Mouse (Mus musculus): ENCODE measurements at regions not wholly inside any gene's neighbourhood (a gene's known extent, or its start where the extent isn't known, plus 50 kb on each side); places are given as distances from the start of the nearest gene placed in this dataset.

GRCm38 (mm10) chr10:39254561-39254960 lies 91.0 kb upstream of the Ccn6 start:
- DNase-seq (ENCODE audit: low read depth in 2 of 2, low spot score in 2 of 2): no peak

DNA sequence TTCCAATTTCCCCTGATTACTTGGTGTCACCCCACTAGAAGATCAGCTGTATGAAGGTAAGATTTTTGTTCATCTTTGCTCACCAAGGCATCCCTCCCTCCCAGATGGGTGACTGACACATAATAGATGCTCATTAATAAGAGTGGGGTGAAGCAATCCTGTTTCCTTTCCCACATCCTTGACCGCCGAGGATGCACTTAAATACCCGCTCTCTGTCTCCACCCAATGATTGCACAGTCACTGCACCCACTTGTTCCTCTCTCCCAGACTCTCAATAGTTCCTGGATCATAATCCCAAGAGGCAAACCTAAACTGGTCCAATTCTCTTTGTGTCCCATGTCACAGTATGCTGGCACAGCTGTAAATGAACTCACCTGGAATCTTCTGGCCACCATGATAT lies 86.4 kb upstream of the Ccn6 start:
- DNase-seq (ENCODE audit: low read depth in 2 of 2, low spot score in 2 of 2): no peak

DNA sequence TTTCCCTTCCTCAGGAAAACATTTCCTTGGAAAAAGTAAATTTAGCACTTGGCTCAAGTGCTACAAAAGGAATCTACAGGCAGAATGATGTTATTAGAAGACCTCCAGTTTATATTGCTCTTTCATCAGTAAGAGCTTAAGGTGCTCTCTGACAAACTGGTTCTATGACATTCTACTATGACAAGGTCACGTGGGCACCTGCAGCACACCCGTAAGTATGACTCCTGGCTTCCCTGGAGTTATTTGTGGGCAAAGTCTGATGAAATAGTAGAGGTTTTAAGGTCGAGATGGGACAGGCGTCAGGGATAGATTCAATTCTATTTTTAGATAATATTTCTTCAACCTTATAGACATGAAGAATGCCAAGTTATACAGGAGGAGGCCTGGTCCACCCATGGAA lies 84.9 kb upstream of the Ccn6 start:
- no peak for DNase-seq (ENCODE audit: low read depth in 2 of 2, low spot score in 2 of 2)

- DNase-seq (ENCODE audit: low read depth in 2 of 2, low spot score in 2 of 2): no peak
Observed at GRCm38 (mm10) chr10:39246984-39247383, 83.4 kb upstream of the Ccn6 start.

GRCm38 (mm10) chr10:39245141-39245540 lies 81.5 kb upstream of the Ccn6 start:
- DNase-seq (ENCODE audit: low read depth in 2 of 2, low spot score in 2 of 2): no peak

GRCm38 (mm10) chr10:39244061-39244460 lies 80.5 kb upstream of the Ccn6 start:
- DNase-seq (ENCODE audit: low read depth in 2 of 2, low spot score in 2 of 2): no peak

DNA sequence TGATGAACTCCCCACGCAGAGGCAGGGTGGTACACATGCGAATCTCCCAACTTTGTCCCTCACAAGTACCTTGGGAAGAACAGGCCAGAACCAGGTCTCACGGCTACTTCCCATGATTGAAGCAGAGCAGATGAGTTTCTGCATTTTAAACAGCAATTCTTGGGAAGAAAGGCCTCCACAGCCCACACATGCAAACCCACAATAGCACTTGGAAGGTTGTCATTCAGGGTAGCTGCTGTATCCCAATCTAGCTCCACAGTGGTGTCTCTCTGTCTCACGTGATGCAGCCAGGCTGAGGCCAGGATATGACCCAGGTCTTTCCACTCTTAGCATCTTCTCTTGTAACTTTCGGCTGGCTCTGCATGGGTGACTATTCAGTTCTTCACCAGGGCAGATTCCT lies 78.8 kb upstream of the Ccn6 start:
- DNase-seq (ENCODE audit: low read depth in 2 of 2, low spot score in 2 of 2): no peak

GRCm38 (mm10) chr10:39241922-39242321 lies 78.3 kb upstream of the Ccn6 start:
- peak; percentile 9 to 19 for DNase-seq (ENCODE audit: low read depth in 2 of 2, low spot score in 2 of 2)

GRCm38 (mm10) chr10:39241486-39241885 lies 77.9 kb upstream of the Ccn6 start:
- no peak for DNase-seq (ENCODE audit: low read depth in 2 of 2, low spot score in 2 of 2)

GRCm38 (mm10) chr10:39240966-39241365 lies 77.4 kb upstream of the Ccn6 start:
- DNase-seq (ENCODE audit: low read depth in 2 of 2, low spot score in 2 of 2): no peak

- DNase-seq (ENCODE audit: low read depth in 2 of 2, low spot score in 2 of 2): no peak
Observed at GRCm38 (mm10) chr10:39240178-39240791, 76.7 kb upstream of the Ccn6 start.

- DNase-seq (ENCODE audit: low read depth in 2 of 2, low spot score in 2 of 2): peak; percentile 68 to 73
Observed at GRCm38 (mm10) chr10:39239498-39240177, 76.0 kb upstream of the Ccn6 start.

DNA sequence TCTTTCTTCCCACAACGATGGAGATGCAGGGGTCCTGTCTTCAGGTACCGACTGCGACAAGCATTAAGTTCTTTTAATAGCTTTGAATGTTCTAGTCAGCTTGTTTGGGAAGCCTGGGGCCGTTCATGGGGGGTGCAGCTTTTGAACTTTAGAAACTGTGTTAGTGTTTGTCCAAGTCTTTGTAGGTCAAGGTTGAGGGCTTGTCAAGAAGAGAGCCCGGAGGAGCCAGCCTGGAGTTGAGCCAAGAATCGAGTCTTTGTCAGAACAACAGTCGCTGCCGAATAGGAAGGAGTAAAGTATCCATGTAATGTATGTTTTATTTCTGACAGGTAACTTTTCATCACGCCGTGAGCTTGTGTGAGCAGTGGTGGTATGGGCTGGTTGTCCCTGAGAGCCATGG lies 75.0 kb upstream of the Ccn6 start:
- DNase-seq (ENCODE audit: low read depth in 2 of 2, low spot score in 2 of 2): no peak

DNA sequence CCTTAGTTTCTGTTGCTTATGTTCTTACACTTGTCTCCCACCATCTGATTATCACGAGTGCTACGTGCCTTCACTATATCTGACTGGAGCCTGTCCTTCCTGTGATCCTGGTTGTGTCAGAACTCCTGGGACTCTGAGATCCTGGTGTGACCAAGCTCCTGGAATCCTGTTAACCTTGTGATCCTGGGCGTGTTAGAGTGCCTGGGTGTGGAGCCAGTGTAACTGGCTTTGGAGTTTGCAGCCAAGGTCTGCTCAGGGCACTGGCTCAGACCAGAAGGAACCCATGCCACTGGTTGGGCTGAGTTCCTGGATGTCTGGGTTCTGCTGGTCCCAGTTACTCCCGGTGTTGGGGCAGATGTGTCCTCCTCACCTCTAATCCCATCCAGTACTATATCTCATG lies 74.0 kb upstream of the Ccn6 start:
- no peak for DNase-seq (ENCODE audit: low read depth in 2 of 2, low spot score in 2 of 2)

DNA sequence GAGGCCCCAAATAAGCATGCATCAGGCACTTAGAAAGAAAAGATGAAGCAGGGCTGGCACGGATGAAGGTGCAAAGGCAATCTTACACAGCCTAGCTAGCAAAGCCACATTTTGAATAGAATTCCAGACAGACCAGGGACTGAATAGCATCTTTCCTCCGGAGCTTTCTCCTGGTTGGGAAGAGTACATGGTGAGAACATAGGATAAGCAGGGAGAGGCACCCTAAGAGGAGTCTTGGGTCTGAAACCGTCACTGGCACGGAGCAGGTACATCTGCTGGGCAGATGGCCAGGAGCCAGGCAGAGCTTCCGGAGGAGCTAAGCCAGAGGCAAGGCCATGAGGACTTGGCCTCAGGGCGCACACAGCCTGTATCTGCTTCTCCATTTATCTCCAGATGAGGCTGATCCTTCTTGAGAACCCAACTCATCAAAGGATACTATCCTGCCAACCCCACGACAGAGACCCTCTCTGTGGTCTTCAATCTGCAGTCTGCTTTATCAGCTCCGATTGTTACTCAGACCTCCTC lies 70.4 kb upstream of the Ccn6 start:
- no peak for DNase-seq (ENCODE audit: low read depth in 2 of 2, low spot score in 2 of 2)

- DNase-seq (ENCODE audit: low read depth in 2 of 2, low spot score in 2 of 2): no peak
Observed at GRCm38 (mm10) chr10:39233191-39233590, 69.6 kb upstream of the Ccn6 start.

GRCm38 (mm10) chr10:39230634-39231410 lies 67.2 kb upstream of the Ccn6 start:
- DNase-seq (ENCODE audit: low read depth in 2 of 2, low spot score in 2 of 2): no peak

- DNase-seq (ENCODE audit: low read depth in 2 of 2, low spot score in 2 of 2): no peak
Observed at GRCm38 (mm10) chr10:39229233-39229632, 65.6 kb upstream of the Ccn6 start.

GRCm38 (mm10) chr10:39228027-39228426 lies 64.4 kb upstream of the Ccn6 start:
- DNase-seq (ENCODE audit: low read depth in 2 of 2, low spot score in 2 of 2): no peak

DNA sequence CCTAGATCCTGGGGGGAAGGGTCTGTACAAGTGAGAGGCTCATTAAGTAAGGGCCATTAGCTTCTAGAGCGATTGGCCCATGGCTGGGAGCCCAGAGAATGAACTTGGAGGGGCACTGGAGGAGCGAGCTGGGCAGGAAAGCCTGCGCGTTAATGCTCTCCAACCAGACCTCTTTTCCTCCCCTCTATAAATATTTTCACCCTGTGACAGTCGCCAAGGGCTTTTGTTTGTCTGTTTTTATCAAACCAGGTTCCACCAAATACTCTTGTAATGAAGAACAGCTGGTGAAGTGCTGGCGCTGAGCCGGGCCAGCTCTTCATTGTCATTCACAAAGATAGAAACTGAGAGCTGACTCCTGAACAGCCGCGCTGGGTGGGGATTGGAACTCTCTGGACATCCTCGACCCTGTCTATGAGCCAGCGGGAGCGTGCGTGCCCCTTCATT lies 63.9 kb upstream of the Ccn6 start:
- no peak for DNase-seq (ENCODE audit: low read depth in 2 of 2, low spot score in 2 of 2)

DNA sequence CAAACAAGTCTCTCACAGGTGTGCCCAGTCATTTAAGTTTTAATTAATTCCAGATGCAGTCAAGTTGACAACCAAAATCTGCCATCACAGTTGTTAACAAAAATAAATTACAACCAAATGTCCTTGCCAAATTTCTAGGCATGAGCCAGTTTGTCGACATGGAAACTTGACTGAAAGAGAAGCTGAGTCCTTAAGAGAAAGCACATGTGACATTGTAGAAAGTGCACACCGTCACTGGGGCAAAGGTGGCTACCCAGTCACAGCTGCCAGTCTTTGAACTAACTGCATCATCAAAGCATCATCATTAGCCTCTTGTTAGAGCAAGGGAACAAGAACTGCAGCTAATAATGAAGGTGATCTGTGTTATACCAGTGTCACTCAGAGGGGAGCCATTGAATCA lies 62.9 kb upstream of the Ccn6 start:
- no peak for DNase-seq (ENCODE audit: low read depth in 2 of 2, low spot score in 2 of 2)

All from CD8-positive naive resting alpha-beta T cell, adult 2 months (primary cell).